Mouse (Mus musculus) brain, adult 2 months (tissue): ENCODE measurements around the gene Pgm2l1.

Source experiments
- DNase-seq: peaks from one replicate; pipeline ENCODE4 v3.0.0; 2011; ENCODE audit warnings: low read depth, low spot score

Gene Pgm2l1

DNA sequence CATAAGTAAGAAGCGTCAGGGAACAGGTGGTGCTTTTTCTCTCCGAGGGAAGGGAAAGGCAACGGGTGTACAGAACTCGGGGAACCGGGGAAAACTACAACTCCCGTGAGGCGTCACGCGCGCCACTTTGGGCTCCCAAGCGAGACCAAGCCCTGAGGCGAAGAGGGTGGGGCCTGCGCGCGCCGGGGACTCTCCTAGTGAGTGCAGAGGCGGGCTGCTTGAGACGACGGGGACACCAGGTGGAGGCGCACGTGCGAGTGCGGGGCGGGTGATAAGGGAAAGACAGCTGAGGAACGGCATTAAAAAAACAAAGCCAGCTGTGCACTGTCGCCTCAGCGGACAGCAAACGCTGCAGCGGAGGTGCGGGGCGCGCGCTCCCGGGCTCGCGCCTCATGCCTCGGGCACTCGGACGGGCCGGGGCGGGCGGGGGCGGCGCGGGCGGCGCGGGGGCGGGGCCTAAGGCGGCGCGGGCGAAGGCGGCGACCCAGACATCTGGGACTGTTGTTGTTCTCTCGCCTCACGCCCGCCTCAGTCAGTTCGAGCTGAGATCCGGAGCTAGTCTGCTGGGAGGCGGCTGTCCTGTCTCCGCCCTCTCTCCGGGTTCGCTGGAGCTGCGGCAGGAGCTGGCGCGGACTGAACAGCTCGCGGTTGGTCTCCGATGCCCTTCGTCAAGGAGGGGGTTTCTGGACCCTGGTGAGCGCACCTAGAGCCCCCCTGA, at the start of gene Pgm2l1:
Gene Pgm2l1 (plus strand): TSS at position 237 of the 718 bp plus-strand sequence.
- DNase-seq = peak; percentile 98

DNA sequence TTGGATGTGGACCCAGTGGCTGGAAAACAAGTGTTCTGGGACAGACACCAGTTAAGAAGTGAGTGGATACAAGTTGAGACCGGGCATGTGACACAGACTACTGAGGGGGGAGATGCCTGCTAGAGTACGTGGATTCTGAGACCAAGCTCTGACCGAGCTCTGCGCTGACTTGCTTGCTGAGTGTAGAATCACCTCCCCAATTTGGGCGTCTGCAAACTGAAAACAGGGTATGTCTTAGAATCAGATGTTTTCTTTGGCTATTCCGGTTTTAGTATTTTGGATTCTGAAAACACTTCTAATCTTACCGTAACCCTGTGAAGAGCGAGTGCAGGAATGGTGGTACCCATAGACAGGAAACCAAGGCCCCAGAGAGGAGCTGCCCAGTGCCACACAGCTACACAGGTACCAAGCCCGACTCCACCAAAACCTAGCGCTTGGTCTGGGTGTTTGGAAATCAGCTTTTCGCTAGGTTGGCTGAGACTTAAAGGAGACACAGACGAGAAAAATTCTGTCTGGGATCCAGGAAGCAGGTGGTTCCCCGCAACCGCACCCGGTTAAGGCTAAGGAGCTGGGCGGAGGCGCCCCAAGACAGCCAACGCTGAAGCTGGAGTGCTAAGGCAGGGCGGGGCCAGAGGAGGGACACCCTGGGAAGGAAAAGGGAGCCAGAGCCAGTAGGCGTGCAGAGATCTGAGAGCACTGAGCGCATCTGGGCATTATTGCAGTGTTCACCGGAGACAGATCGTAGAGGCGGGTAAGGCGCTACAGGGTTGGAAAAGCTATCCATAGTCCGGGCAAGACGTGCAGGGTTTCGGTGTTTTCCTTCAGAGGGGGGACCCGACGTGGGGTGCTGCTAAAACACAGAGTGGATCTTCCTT, 48.9 kb upstream of the Pgm2l1 start:
- peak; percentile 81 for DNase-seq

DNA sequence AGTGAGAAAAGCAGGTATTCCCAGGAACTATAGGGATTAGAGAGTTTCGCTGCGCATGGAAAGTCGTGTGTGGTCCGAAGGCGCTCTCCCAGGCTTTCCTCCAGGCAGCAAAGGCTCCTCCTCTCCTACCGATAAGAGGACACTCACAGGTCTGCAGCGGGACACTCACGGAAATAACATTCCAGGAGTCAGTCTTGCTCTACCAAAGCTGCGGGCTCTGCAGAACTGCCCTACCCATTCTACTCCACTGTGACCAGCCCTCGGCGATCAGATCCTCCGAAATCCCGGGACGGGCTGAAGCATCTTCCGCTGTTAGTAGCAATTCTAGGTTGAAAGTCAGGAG, 48.3 kb upstream of the Pgm2l1 start:
- peak; percentile 12 for DNase-seq

DNA sequence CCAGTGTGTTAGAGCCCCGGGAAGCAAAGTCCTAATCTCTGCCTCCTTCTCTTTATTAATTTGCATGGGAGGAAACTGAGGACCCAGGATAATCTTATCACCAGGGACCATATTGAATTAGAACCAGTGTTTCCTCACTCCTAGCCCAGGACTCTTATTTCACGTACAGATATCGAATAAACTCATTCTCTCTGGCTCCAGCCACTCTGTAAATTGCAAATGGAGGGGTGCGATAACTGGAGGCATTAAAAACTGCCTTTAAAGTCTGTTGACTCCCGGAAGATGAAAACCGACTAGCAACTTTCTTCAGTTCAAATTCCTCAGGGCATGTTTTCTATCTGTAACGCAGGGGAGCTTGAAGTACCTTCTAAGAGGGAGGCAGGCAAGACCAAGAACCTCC, 47.8 kb upstream of the Pgm2l1 start:
- DNase-seq = no peak

DNA sequence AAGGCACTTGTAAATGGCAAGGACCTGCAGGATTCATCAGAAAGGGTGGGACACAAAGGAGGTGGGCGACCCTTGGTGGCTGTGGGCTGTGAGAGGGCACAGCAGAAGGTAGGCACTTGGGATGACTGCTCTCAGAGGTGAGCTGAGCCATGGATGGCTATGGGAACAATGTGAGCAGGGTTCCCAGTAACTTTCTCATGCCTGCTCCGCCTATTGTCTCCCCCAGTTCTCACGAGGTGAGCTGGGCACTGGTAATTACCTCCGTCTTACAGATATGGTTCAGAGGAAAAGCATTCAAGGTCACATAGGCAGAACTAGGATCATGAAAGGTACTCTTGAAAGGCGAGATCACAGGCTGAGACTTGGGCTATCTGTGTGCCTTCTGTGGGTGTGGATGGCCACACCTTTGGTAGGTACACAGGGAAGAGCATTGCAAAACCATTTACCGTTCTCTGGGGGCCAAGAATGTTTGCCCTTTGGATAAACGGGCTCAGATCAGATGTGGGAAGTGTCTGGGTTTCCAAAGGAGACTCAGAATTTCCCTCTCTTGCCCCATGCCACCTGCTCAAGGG, 47.3 kb upstream of the Pgm2l1 start:
- no peak for DNase-seq

DNA sequence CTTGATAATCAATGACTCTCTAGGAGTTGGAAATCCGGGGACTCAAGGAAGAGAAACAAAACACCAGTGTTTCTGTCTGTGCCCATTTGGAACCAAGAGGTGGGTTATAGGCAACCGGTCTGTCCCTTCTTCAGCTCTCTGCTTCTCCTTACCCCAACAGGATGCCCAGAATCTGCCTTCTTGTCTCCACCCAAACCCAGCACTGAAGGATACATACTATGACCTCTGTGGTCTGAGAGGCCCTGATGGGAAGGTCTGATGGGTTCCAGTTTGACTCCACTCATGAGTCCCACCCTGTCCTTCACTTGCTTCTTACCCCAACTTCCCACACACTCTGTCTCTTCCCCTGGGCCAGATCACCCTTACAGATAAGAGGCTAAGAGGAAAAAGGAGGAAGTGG, 46.0 kb upstream of the Pgm2l1 start:
- no peak for DNase-seq

DNA sequence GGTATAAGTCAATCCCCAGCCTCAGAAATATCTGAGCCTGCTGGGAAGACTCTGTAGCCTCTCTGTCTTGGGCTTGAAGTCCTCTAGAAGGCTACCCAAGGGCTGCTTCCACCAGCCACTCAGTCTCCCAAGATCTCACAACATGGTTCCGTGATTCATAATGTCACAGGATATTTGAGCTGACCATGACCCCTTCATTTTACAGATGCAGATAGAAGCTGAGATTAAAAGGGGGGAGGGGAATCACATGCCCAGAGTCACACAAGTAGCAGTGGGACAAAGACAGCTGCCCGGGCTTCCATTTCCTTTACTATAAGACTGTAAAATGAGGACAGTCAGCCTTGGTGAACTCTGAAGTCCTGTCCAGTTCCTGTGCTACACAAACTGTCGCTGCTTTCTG, 45.6 kb upstream of the Pgm2l1 start:
- no peak for DNase-seq

DNA sequence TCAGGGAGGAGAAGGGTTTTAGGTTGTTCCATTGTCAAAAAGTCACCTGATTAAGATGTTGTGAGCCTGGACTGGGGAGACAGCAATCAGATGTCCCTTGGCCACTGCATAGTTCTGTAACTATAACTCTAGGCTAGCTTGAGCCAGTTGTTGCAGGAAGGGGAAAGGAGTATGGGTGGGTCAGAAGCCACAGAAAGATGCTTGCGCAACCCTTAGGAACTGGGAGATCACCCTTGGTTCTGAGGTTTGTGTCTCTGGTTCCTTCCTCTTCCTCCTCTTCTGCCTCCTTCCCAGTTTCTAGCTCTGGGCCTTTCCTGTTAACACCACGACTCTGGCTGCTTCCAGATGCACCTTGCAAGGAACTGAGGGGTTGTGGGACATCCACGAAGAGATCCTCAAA, 44.8 kb upstream of the Pgm2l1 start:
- DNase-seq = no peak

DNA sequence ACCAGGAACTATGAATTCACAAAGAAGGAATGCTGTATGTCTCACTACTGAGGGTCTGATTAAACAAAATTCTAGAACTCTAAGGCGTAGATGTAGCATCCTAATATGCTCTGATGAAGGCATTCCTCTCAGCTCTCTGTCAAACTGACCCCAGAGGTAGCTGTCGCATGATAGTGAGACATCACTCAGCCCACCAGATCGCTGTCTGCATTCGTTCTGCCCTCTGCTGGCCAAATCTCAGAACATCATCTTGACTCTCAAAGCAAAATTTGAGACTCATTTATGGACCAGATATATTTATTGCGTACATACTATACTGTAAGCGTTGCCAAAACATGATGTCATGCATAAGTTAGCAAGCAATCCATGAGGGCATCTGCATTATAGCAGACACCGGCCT, 39.6 kb upstream of the Pgm2l1 start:
- DNase-seq = peak; percentile 63

DNA sequence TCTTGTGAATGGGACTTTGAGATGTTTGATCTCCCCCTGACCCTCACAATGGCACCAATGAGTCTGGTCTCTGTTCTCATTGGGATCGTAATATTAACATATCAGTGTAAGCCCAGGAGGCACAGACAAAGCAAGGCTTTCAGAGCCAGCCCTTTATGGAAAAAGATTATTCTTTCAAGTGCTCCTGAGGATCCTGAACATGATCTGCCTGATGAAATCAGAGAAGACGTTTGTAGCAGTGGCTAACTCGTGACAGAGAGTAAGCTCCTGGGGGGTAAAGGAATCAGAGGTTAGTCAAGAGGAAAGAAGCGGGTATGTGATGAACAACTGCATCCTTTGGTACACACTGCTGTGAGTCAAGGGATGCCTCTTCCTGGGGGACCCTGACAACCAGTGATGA, 37.0 kb upstream of the Pgm2l1 start:
- DNase-seq = no peak

DNA sequence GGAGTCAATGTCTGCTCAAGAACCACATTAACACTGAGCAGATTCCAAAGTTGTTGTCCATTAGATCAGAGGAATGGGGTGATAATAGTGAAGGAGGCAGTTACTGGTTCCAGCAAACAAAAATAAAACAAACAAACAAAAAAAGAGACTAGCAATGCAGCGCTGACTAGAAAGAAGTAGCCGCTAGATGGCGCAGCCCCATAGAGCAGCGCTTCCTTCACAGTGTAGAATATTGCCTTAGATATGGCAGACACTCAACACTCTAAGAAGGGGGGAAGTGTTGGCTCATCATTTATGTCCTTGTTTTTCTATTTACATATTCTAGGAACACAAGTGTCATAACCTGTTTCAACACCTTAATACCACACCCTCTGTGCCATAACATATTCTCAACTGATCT, 36.4 kb upstream of the Pgm2l1 start:
- DNase-seq = peak; percentile 80

DNA sequence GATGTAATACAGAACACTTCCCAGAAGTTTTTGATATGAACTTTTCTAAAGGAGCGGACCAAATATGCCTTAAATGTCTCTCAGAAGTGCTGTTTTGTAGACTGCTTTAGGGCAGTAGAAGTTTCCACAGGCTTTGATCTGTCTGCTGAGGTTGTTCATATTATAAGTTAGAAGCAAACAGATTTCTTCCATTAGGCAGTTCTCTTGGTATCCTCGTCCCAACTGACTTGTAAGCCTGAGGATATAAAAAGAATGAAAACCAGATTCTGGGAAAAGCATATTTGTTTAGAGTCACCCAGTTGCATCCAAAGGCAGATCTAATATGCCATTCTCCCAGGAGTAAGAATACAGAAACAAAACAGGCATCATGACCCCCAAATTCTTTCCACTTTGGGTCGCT, 26.0 kb upstream of the Pgm2l1 start:
- no peak for DNase-seq

DNA sequence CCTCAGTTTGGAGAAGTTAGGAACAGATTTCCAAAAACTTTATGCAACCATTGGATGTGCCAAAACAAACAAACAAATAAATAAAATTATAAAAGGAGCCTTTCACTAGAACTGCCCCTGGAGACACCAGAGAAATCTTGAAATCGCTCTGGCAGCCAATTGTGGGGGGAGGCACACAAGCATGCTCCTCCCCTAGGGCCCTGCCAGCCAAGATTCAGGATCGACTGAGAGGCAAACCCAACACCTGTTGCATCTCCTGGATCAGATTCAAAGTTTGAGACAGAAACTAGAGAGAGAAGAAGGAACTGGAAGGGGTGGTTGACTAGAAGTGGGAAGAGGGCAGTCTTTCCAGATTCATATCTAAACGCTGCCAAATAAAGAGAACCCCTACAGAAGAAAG, 23.6 kb upstream of the Pgm2l1 start:
- no peak for DNase-seq

DNA sequence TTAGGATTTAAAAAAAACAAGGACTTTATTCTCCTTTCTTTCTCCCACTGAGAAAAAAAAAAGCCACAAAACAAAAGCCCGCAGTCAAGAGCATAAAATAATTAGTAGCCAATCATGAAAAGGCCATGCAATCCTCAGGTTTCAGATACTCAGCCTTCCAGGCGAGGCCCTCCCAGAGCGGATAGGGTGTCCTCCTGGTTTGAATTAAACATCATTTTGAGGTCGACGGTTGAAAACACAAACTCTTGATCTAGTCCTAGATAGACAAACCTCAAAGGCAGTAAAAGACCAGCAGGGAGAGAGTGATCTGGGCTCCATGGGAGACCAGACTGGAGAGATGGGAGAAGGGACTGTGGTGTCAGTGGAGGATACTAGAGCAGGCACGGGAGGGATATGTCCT, 22.3 kb upstream of the Pgm2l1 start:
- no peak for DNase-seq

DNA sequence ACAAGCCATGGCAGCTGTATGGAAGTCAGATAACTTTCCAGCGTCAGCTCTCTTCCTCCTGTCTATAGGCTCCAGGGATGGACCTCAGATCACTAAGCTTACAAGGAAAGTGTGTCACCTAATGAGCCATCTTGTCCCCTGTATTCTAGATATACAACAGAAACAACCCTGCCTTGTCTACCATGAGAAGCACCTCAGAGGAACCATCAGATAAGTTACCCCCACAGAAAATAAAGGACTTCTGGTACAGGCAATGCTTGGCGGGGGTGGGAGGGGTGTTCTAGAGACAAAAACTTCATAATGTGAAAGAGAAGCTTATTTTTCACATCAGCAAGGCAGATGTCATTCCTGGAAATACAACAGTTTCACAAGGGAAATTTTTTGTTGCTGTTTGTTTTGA, 21.1 kb upstream of the Pgm2l1 start:
- no peak for DNase-seq

DNA sequence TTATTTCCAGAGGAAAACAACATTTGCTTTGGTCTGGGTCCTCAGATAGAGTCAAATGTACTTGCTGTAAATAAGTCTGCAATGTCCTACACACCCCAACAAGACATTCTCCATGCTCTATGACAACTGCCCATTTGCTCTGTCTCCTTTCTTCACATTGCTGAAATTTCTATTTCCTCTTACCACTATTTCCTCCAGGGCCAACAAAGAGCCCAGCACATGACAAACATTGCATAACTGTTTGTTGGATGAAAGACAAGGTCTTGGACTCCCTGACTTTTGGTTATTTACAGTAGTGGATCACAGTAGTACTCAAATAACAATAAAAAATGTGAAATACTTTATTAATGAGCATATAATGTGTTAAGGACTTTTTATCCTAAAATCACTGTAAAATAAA, 19.3 kb upstream of the Pgm2l1 start:
- no peak for DNase-seq

DNA sequence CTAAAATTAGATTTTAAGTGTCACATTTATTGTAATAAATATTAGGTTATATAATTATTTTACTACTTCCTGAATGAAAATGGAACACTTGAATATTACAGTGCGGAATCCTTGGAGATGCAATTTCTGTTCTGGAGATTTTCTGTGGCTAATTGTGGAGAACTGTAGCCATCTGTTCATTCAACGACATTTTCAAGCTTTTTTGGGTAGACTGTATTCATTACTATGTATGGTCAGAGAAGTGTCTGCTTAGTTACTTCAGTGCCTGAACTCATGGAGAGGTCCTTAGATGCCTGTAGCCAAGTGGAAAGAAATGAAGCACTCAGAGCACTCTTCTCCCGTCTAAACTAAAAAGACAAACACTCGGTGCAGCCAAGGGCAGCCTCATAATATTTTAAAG, 12.9 kb upstream of the Pgm2l1 start:
- peak; percentile 81 for DNase-seq

DNA sequence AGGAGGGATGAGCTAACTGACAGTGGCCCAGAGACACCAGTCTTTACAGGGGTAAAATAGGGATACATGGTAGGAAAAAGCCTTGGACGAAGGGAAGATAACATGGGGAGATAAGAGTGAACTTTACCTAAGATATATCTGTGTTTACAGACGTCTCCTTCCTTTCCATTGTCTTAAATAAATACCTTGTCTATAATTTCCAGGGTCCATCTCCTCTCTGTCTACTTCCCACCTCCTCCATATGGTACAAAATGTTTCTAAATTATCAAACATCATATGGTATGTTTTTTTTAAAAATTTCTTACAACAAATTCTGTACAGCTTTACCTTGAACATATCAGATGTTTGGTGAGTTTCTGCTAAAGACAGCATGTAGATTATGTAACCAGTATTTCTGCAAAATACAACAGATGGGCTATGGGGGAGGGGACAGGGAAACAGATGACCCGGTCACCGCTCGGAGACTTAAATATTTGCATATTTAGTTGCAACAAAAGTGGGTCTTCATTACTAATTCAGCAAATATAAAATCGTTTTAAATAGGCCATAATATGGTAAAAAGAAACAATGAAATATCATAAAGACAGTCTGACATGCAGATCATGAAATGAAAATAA, 12.0 kb upstream of the Pgm2l1 start:
- DNase-seq = peak; percentile 87

DNA sequence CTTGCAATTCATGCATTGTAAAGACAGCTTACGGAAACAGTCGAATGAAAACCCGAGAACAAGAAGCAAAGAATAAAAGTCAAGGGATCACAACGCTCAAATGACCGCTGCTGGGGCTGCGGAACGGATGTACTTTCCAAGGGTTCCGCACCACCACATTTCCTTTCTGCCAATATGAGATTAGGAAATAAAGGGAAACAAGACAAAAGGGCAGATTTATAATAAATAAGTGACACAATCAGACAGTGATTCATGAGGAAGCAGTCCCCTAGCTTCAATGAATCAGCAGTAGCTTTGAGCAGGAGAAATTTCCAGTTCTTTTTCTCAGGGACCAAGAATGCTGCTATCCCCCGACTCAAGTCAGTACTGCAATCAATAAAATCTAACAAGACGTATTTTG, 11.2 kb upstream of the Pgm2l1 start:
- no peak for DNase-seq

DNA sequence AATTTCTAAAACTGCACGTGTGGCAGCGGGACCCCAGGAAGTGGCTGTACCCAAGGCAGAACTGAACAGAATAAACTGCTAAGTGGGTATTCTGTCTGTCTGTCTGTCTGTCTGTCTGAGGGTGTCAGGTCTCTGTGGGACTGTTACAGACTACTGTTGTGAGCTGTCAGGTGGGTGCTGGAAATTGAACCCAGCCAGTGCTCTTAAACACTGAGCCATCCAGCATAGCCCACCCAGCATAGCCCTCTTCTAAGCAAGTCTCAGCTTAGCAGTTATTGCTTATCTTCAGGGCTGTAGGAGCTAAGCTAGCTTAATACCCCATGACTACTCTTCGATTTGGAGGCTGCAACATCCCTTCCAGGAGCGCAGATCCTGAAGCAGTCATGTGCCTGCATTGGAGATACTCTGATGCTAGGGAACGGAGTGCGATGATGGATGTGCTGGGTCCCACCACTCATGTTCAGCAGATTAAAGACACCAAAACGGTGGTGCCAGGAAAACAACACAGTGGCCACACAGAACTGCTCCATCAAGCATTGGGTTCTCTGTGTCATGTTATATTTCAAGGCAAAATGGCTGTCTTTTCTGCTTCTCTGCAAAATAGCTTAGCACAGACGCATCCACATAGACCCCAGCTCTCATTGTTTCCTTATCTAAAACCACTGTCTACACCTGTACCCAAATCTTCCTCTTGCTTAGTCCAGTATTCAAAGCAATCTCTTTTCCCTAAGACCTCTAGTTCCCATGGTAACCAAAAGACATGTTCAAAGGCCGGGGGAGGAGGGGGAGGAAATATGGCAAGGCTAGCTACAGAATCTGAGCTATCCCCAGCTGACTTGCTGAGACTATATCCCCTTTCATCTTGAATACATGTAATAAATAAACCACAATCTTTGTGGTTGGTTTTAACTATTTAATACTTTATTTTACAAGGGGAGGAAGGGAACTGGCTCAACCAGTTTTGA, 10.3 kb upstream of the Pgm2l1 start:
- peak; percentile 78 for DNase-seq

DNA sequence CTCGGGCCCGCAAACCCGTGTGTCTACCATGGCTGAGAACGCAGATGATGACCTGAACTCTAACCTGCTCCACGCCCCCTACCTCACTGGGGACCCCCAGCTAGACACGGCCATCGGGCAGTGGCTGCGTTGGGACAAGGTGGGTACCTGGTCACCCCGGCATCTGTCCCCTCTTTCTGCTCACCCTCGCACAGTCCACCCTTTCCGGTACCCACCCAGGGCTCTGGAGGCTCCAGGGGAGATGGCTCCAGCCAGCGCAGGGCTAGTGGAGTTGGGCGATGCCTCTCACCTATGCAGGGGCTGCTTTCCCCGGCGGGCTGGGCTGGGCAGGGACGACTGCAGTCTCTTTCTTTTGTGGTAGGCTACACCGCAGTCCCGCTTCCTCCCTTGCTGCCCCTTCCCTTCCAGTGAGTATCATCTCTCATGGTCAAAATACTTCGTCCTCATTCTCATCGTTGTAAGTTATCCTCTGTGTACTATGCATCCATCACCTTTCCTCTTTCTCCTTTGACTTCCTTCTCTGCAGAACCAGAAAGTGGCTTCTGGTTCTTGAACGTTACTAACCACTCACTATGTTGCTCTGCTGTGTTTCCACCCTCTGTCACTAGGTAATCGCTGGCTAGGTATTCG, 817 bp downstream of the Pgm2l1 start:
- no peak for DNase-seq
